Mouse (Mus musculus): ENCODE data around the gene Rpl10a. TPM values are rescaled to one million over a fixed set of nuclear protein-coding genes. Genes with fewer than 3 reads are reported as not detected.

Rpl10a gene
- polyA plus RNA-seq, 1 experiment: 7,093 TPM

DNA sequence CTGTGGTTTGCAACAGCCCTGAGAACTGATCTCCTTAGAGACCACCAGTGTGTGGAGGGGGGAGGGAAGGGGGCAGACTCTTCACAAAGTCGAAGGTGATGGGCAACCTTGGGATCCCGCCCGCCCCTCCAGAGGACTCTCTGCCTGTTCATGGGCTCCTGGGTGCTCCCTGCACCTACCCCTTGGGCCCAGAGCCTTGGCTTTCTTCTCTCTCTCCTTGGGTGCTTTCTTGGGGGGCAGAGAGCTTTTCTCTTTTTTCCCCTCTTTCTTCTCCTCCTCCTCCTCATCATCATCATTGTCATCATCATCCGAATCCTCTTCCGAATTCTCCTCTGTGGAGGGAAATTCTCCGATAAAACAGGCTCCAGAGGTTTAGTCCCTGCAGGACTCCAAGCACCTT, 35.2 kb downstream of the Rpl10a start:
- TF ChIP-seq GATA1 (IDR thresholded peaks at IDR 0.05; ENCODE audit: borderline replicate concordance, low read length): no peak
- TF ChIP-seq FLI1 (IDR thresholded peaks at IDR 0.05; ENCODE audit: low read length): no peak
- H3K4me1 ChIP-seq: peaks cover 40% of the 10 kb centered on the region
- peaks cover 73% of the 10 kb centered on the region for H3K27me3 ChIP-seq (replicated peaks)

DNA sequence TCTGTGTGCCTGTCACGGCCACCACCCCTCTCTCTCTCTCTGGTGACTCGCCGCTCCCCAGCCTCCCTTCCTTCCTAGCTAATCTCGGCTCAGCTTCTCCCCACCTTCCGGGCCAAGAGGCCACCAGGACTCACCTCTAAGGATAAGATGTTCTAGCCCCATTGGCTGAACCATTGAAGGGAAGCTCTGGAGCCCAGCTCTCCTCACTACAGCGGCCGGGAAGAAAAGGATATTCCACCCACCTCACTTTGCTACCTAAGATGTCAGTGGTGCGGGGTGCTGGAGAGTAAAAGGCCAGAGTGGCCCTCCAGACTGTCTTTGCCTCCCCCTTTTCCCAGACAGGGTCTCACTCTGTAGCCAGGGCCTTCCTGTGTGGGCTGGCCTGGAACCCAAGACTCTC, 36.9 kb downstream of the Rpl10a start, which contains the start of gene Tulp1:
Gene Tulp1, minus strand, starts transcription at position 101 of the 400 bp plus-strand sequence.
- H3K27me3 ChIP-seq (replicated peaks): peaks cover 61% of the 10 kb centered on the region
- peaks cover 4% of the 10 kb centered on the region for H3K9me3 ChIP-seq
- TF ChIP-seq GATA1 (IDR thresholded peaks at IDR 0.05; ENCODE audit: borderline replicate concordance, low read length) (no peak), FLI1 (IDR thresholded peaks at IDR 0.05; ENCODE audit: low read length) (no peak)
- H3K4me3 ChIP-seq (replicated peaks): no peak within 1 kb of the TSS
- no peaks in the 10 kb centered on the region for H3K36me3 ChIP-seq (replicated peaks; ENCODE audit: low read length)
- peaks cover 43% of the 10 kb centered on the region for H3K4me1 ChIP-seq

More for the DNA sequence above, 35.2 kb downstream of the Rpl10a start:
- Histone ChIP-seq H3K9me3 (peaks cover 10% of the 10 kb centered on the region), H3K36me3 (replicated peaks; ENCODE audit: low read length) (no peaks in the 10 kb centered on the region), H3K4me3 (replicated peaks) (no peak overlapping the region)

DNA sequence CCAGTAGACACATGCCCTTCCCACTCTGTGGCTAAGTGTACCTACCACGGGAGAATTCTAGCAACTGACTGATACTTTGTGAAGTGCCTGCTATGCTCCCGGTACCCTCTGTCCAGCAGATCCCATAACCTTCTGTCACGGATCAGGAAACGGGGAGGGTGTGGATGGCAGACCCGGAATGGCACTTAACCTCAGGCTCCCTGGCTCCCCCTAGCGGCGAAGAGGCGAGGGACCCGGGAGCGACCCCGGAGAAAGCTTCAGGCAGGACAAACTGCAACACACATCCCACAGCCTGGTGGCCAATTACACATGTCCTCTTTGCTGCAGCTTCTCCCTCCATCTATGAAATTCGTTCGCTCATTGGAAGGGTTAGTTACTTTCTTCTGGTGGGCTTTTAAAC, 40.2 kb downstream of the Rpl10a start:
- Histone ChIP-seq H3K4me1 (peaks cover 28% of the 10 kb centered on the region), H3K4me3 (replicated peaks) (peak overlapping the region; percentile 85), H3K9me3 (no peaks in the 10 kb centered on the region), H3K27me3 (replicated peaks) (peaks cover 40% of the 10 kb centered on the region), H3K36me3 (replicated peaks; ENCODE audit: low read length) (no peaks in the 10 kb centered on the region)
- TF ChIP-seq GATA1 (IDR thresholded peaks at IDR 0.05; ENCODE audit: borderline replicate concordance, low read length): no peak
- TF ChIP-seq FLI1 (IDR thresholded peaks at IDR 0.05; ENCODE audit: low read length): no peak

DNA sequence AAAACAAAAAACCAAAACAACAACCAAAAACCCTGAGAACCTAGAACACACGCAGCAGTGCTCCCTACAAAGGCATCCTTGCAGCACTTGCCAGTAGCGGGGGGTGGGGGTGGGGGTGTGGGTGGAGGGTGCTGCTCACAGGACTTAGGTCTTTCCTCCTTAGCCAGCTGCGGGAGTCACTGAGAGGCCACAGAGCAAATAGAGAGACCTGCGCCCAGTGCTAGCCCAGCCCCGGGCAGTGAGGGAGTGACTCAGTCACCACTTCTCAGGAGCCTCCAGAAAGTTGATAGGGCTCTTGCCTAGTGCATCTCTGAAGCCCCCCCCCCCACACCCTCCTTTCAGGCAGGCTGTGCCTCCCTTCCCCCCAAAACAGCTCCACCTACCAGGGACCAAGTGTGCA, 40.8 kb downstream of the Rpl10a start:
- H3K36me3 ChIP-seq (replicated peaks; ENCODE audit: low read length): no peaks in the 10 kb centered on the region
- peaks cover 26% of the 10 kb centered on the region for H3K4me1 ChIP-seq
- H3K4me3 ChIP-seq (replicated peaks): no peak overlapping the region
- TF ChIP-seq FLI1 (IDR thresholded peaks at IDR 0.05; ENCODE audit: low read length) (no peak), GATA1 (IDR thresholded peaks at IDR 0.05; ENCODE audit: borderline replicate concordance, low read length) (no peak)
- peaks cover 34% of the 10 kb centered on the region for H3K27me3 ChIP-seq (replicated peaks)
- no peaks in the 10 kb centered on the region for H3K9me3 ChIP-seq

DNA sequence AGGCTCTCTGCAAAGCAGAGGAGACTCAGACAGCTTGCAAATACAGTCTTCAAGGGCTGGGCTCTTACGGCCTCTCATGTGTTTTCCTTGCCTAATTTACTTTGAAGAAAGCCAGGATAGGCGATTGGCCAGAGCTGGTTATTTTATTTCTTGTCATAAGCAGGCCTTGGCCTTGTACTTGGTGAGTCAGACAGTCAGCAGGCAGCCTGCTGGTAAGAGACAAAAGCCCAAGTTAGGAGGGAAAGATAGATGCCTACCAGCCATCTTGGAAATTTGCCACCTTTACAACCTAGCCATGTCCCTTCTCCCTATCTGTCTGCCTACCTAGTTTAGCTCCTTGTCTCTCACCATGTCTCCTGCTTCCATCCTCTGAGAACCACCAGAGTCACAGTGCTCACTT, 43.0 kb downstream of the Rpl10a start:
- H3K36me3 ChIP-seq (replicated peaks; ENCODE audit: low read length): no peaks in the 10 kb centered on the region
- H3K4me3 ChIP-seq (replicated peaks): no peak overlapping the region
- no peaks in the 10 kb centered on the region for H3K9me3 ChIP-seq
- TF ChIP-seq GATA1 (IDR thresholded peaks at IDR 0.05; ENCODE audit: borderline replicate concordance, low read length): no peak
- no peak for TF ChIP-seq FLI1 (IDR thresholded peaks at IDR 0.05; ENCODE audit: low read length)
- peaks cover 28% of the 10 kb centered on the region for H3K27me3 ChIP-seq (replicated peaks)
- peaks cover 33% of the 10 kb centered on the region for H3K4me1 ChIP-seq

DNA sequence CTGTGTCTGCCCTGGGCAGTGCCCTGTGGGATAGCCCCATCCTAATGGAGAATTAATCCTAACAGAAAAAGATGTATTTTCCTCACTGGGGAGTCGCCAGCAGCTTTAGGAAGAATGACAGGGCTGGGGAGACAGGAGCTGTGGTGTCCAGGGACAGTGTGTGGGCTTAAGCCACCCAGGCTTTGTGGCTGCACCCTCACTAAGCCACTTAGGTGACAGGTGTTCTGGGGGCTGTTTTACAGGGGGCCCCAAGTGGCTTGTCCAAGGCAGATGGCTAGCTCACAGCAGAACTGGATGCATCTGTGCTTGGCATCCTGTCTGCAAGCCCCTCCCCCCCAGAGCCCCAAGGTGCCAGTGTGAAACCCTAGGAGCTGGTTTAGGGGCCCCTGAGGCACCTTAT, 43.7 kb downstream of the Rpl10a start:
- no peak overlapping the region for H3K4me3 ChIP-seq (replicated peaks)
- peaks cover 36% of the 10 kb centered on the region for H3K4me1 ChIP-seq
- TF ChIP-seq GATA1 (IDR thresholded peaks at IDR 0.05; ENCODE audit: borderline replicate concordance, low read length) (no peak), FLI1 (IDR thresholded peaks at IDR 0.05; ENCODE audit: low read length) (no peak)
- peaks cover 28% of the 10 kb centered on the region for H3K27me3 ChIP-seq (replicated peaks)
- no peaks in the 10 kb centered on the region for H3K9me3 ChIP-seq
- H3K36me3 ChIP-seq (replicated peaks; ENCODE audit: low read length): no peaks in the 10 kb centered on the region

DNA sequence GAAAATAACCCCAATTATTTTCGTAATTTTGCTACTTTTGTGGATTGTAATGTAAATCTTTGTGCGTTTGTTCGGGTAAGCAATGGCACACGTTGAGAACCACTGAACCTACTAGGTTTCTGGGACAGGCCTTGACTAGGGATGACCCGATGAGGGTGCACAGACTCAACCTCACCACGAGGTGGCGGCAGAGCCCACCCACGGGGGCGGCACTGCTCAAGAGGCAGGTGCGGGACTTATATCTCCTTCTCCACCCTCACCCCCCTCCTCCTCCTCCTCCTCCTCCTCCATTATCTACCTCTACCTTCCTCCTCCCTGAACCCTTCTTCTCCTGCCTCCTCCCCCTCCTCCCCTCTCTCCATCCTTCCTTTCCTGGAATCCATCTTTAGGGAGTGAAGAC, 45.5 kb downstream of the Rpl10a start:
- Histone ChIP-seq H3K36me3 (replicated peaks; ENCODE audit: low read length) (no peaks in the 10 kb centered on the region), H3K9me3 (no peaks in the 10 kb centered on the region), H3K4me3 (replicated peaks) (peak overlapping the region; percentile 62), H3K4me1 (peaks cover 31% of the 10 kb centered on the region), H3K27me3 (replicated peaks) (peaks cover 36% of the 10 kb centered on the region)
- no peak for TF ChIP-seq FLI1 (IDR thresholded peaks at IDR 0.05; ENCODE audit: low read length)
- no peak for TF ChIP-seq GATA1 (IDR thresholded peaks at IDR 0.05; ENCODE audit: borderline replicate concordance, low read length)

DNA sequence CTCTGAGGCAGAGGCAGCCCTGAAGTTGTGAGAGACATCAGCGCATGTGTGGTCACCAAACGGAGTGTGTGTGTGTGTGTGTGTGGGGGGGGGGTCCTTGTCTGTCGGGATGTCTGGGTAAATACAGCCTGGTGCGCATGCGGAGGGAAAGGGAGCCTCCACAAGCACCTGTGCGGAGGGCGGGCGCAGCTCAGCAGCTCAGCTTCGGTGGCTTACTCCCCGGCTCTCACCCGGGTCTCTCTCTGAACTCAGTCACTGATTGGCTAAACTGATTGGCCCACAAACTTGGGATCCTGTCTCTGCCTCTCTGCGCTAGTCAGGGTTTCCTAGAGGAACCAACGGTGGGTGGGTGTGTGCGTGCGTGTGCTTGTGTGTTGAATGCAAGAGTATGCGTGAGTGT, 46.2 kb downstream of the Rpl10a start:
- Histone ChIP-seq H3K4me1 (peaks cover 31% of the 10 kb centered on the region), H3K9me3 (no peaks in the 10 kb centered on the region), H3K4me3 (replicated peaks) (no peak overlapping the region), H3K36me3 (replicated peaks; ENCODE audit: low read length) (no peaks in the 10 kb centered on the region), H3K27me3 (replicated peaks) (peaks cover 38% of the 10 kb centered on the region)
- TF ChIP-seq FLI1 (IDR thresholded peaks at IDR 0.05; ENCODE audit: low read length) (no peak), GATA1 (IDR thresholded peaks at IDR 0.05; ENCODE audit: borderline replicate concordance, low read length) (no peak)

DNA sequence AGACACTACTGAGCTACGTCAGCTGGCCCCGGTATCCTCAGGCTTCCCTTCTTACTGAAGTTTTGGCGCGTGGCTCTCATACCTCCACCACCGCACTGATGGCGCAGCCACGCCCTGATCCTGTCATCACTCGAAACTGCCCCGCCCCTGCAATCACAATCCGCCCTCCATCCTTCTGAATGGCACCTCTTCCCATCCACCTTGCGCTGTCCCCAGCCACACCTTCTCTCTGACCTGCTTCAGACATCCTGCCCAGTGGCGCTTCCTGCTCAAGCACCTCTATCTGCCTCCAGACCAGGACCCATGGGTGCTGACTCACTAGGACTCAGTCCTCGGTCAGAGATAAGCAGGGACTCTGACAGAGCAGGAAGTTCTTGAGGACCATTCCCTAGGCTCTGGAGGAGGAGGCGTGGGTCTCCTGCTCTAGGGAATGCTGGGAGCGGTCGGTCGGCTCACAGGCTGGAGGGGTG, 47.4 kb downstream of the Rpl10a start:
- TF ChIP-seq GATA1 (IDR thresholded peaks at IDR 0.05; ENCODE audit: borderline replicate concordance, low read length) (no peak; the same call in 2 of the 3 replicates), FLI1 (IDR thresholded peaks at IDR 0.05; ENCODE audit: low read length) (no peak)
- H3K27me3 ChIP-seq (replicated peaks): peaks cover 48% of the 10 kb centered on the region
- H3K9me3 ChIP-seq: no peaks in the 10 kb centered on the region
- H3K4me1 ChIP-seq: peaks cover 34% of the 10 kb centered on the region
- H3K36me3 ChIP-seq (replicated peaks; ENCODE audit: low read length): no peaks in the 10 kb centered on the region
- peak overlapping the region; percentile 83 for H3K4me3 ChIP-seq (replicated peaks)

DNA sequence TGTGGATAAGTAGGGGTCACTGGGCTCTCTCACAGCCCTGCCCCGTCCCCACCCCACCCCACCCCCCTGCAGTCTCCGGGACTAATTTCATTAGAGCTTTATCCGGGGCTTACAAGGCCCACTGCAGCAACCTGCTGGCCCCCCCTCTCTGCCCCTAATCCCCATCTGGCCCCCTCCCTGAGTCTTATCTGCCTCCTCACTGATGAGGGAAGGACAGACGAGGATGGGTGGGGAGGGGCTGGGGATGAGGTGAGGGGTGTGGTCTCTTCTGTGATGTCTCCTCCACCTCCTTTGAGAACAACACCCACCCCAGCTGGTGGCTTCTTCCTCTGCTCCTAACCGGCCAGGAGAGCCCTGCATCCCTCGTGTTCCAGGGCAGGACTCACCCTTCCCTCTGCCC, 52.0 kb downstream of the Rpl10a start:
- H3K4me1 ChIP-seq: peaks cover 18% of the 10 kb centered on the region
- no peaks in the 10 kb centered on the region; the same call in 1 of the 2 replicates for H3K9me3 ChIP-seq
- TF ChIP-seq GATA1 (IDR thresholded peaks at IDR 0.05; ENCODE audit: borderline replicate concordance, low read length): no peak
- no peak for TF ChIP-seq FLI1 (IDR thresholded peaks at IDR 0.05; ENCODE audit: low read length)
- H3K27me3 ChIP-seq (replicated peaks): peaks cover 45% of the 10 kb centered on the region
- no peaks in the 10 kb centered on the region for H3K36me3 ChIP-seq (replicated peaks; ENCODE audit: low read length)
- H3K4me3 ChIP-seq (replicated peaks): no peak overlapping the region

Other genes starting within 250 kb of the Rpl10a start
- gene Tcp11, start 247.8 kb upstream of the Rpl10a start, polyA plus RNA-seq (2012; ENCODE audit: insufficient read depth, low replicate concordance): 0.47 TPM in 1 of 2 replicates, not detected in the other
- 0.54 TPM in 1 of 2 replicates, not detected in the other for gene Scube3, start 186.3 kb upstream of the Rpl10a start, polyA plus RNA-seq (2012; ENCODE audit: insufficient read depth, low replicate concordance)
- 45.0 and 64.1 TPM in 2 replicates for gene Zfp523, start 151.3 kb upstream of the Rpl10a start, polyA plus RNA-seq (2012; ENCODE audit: insufficient read depth, low replicate concordance)
- gene Def6, start 120.7 kb upstream of the Rpl10a start, polyA plus RNA-seq (2012; ENCODE audit: insufficient read depth, low replicate concordance): 90.3 and 202 TPM in 2 replicates
- gene Ppard, start 95.8 kb upstream of the Rpl10a start, polyA plus RNA-seq (2012; ENCODE audit: insufficient read depth, low replicate concordance): 132 and 226 TPM in 2 replicates
- 33.1 and 40.3 TPM in 2 replicates for gene Fance, start 15.0 kb upstream of the Rpl10a start, polyA plus RNA-seq (2012; ENCODE audit: insufficient read depth, low replicate concordance)
- gene Tead3, start 22.3 kb downstream of the Rpl10a start, polyA plus RNA-seq (2012; ENCODE audit: insufficient read depth, low replicate concordance): 0.26 TPM in 1 of 2 replicates, not detected in the other
- gene Tulp1, start 36.8 kb downstream of the Rpl10a start, polyA plus RNA-seq (2012; ENCODE audit: insufficient read depth, low replicate concordance): 2.7 TPM in 1 of 2 replicates, not detected in the other
- 8.7 and 25.1 TPM in 2 replicates for gene Fkbp5, start 189.1 kb downstream of the Rpl10a start, polyA plus RNA-seq (2012; ENCODE audit: insufficient read depth, low replicate concordance)
- not detected in 2 replicates for gene Armc12, start 202.3 kb downstream of the Rpl10a start, polyA plus RNA-seq (2012; ENCODE audit: insufficient read depth, low replicate concordance)
- gene Clpsl2, start 220.9 kb downstream of the Rpl10a start, polyA plus RNA-seq (2012; ENCODE audit: insufficient read depth, low replicate concordance): not detected in 2 replicates
- not detected in 2 replicates for gene Clps, start 232.3 kb downstream of the Rpl10a start, polyA plus RNA-seq (2012; ENCODE audit: insufficient read depth, low replicate concordance)
- gene Lhfpl5, start 247.2 kb downstream of the Rpl10a start, polyA plus RNA-seq (2012; ENCODE audit: insufficient read depth, low replicate concordance): not detected in 2 replicates

All from megakaryocyte, embryonic 14.5 days (primary cell).